Mouse (Mus musculus) midbrain, embryonic 10.5 days (tissue): Measurements from ENCODE around the gene Arhgap9. TPM values are rescaled to one million over a fixed set of nuclear protein-coding genes. Genes with fewer than 3 reads are reported as not detected.
A peak's percentile ranks its signal among the peaks of the same experiment; 100 is the strongest.
"Not testable (repeated sequence)": the region's sequence is repeated elsewhere in the genome, so short reads cannot be mapped to it uniquely, and the experiment has no call there.

ENCODE experiments used
- DNase-seq: peaks from one replicate; pipeline ENCODE4 v3.0.0-alpha.2; 2017; ENCODE audit warnings: low spot score
- H3K27ac ChIP-seq: fragments of 300-500 bp; sonication (generic); replicated peaks from 2 replicates; pipeline ENCODE4 v1.5.1; 2016; ENCODE audit warnings: mild to moderate bottlenecking
- H3K27me3 ChIP-seq: fragments of 300-500 bp; sonication (generic); 2 replicates; pipeline ENCODE4 v1.6.1; 2016; ENCODE audit warnings: low read depth, mild to moderate bottlenecking; ENCODE audit not compliant: poor library complexity, severe bottlenecking
- H3K36me3 ChIP-seq: fragments of 300-500 bp; sonication (generic); 2 replicates; pipeline ENCODE4 v1.6.1; 2016; ENCODE audit warnings: mild to moderate bottlenecking, moderate library complexity
- H3K4me1 ChIP-seq: fragments of 300-500 bp; sonication (generic); 2 replicates; pipeline ENCODE4 v1.6.1; 2016
- H3K4me3 ChIP-seq: fragments of 300-500 bp; sonication (generic); 2 replicates; pipeline ENCODE4 v1.5.1; 2016; ENCODE audit warnings: mild to moderate bottlenecking, moderate library complexity
- H3K9me3 ChIP-seq: fragments of 300-500 bp; sonication (generic); replicated peaks from 2 replicates; pipeline ENCODE4 v1.6.1; 2016; ENCODE audit warnings: mild to moderate bottlenecking
- WGBS: fragments of 180-500 bp; shearing (Covaris S2); methylation state at CpG from one replicate; pipeline ENCODE4 v1.1.7; 2016; 5-methylcytosine and 5-hydroxymethylcytosine counted together
- polyA plus RNA-seq: library from polyadenylated mRNA; unstranded; fragments of >200 nt; fragmentation: Nextera tagmentation; extraction: Ambion mirVana; gene quantifications from 2 replicates; pipeline ENCODE4 v1.2.1, GENCODE M21; 2016

The Arhgap9 gene
- polyA plus RNA-seq, 1 experiment from 2014 or later = 1.3 TPM

DNA sequence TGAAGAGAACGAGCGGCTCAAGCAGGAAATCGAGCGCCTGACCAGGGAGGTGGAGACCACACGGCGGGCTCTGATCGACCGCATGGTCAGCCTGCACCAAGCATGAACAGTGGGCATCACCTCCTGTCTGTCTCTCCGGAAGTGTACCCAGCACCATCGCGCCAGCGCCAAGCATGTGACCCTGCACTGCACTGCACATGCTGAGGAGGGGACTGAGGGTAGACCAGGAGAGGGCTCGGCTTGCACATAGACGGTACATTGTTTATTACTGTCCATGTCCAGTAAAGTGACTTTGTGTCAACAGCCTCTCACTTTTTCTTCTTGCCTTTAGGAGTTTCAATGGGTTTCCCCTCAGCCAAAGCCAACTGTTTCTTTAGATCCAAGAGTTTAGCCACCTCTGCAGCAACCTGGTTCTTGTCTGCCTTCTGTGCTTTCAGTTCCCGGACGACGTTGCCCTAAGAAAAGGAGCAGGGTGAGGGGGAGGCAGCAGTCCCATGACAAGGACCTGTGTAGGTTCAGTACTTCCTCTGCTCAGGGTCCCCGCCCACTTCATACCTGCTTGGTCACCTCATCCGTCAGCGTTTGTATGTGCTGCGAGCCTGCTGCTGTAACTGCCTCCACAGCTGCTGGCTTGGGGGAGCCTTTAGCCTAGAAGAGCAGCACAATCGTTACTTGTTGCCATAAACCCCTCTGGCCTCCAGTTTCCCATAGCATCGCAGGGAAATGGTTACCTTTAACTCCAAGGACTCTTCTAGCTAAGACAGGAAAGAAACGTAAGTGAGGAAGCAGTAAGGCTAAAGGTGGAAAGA, 25.6 kb upstream of the Arhgap9 start:
- Histone ChIP-seq H3K36me3 (peaks cover 85% of the 10 kb centered on the region), H3K4me3 (no peak overlapping the region), H3K27ac (no peak overlapping the region), H3K27me3 (no peaks in the 10 kb centered on the region), H3K4me1 (peaks cover 21% of the 10 kb centered on the region), H3K9me3 (no peaks in the 10 kb centered on the region)
- DNase-seq = no peak
- 94% methylated on average over 24 of the region's 24 CpGs for WGBS

DNA sequence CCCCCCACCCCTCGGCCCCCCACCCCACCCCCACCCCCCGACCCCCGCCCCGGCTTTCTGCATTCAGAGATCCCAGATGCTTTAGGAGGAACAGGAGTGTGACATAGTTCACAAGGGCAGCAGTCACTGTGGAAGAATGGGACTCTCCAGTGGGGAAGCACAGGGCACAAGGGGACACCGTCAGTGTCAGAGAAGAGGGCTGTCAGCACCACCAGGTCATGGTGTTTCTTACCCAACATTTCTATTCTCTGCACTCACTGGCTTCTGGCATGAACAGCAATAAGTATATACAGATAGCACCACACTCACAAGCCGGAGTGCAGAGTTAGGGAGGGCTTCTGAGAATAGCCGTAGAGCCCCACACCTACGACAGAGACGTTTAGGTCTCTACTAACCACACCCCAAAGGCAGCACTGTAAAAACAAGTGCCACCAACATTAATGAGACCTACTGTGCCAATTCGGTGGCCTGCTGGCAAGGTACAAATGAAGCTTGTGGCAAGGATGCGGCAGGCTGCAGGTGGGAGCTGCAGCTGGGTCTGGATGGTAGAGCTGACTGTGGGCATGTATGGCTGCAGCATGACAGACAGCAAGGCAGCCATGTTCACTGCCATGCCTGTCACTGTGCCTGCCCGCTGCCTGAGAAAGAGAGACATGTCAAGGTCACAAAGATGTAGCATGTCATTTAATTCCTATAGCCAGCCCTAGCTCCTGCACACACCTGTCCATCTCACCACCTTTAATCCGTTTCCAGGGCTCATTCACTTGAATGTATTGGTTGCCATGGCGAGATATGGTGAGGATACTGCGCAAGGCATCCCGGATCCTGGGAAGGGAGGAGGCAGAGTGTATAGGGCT, 24.5 kb upstream of the Arhgap9 start:
- no peaks in the 10 kb centered on the region for H3K27me3 ChIP-seq
- no peak overlapping the region for H3K4me3 ChIP-seq
- 92% methylated on average over 16 of the region's 16 CpGs for WGBS
- no peaks in the 10 kb centered on the region for H3K9me3 ChIP-seq
- no peak for DNase-seq
- peaks cover 96% of the 10 kb centered on the region for H3K36me3 ChIP-seq
- peaks cover 10% of the 10 kb centered on the region for H3K4me1 ChIP-seq
- H3K27ac ChIP-seq = no peak overlapping the region

DNA sequence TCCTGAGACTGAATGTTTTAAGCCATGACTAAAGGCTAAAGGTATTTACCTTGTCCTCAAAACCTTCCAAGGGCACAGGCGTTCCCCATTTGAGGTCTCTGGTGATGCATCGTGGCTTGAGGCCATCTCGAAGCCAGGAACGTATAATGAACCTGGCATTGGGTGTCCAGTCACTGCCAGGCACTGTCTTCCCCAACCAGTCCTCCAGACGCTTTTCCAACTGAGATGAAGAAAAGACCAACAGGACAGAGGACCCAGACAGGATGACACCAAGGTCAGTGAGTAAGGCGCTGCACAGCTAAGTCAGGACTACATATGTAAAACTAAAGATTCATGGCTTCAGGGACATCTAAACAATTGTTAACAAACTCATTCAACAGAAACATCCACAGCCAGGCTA, 21.4 kb upstream of the Arhgap9 start:
- WGBS = 94% methylated on average over 6 of the region's 6 CpGs
- no peaks in the 10 kb centered on the region for H3K27me3 ChIP-seq
- no peak for DNase-seq
- no peaks in the 10 kb centered on the region for H3K9me3 ChIP-seq
- H3K4me1 ChIP-seq = no peaks in the 10 kb centered on the region
- peaks cover 100% of the 10 kb centered on the region for H3K36me3 ChIP-seq
- no peak overlapping the region for H3K27ac ChIP-seq
- no peak overlapping the region for H3K4me3 ChIP-seq

DNA sequence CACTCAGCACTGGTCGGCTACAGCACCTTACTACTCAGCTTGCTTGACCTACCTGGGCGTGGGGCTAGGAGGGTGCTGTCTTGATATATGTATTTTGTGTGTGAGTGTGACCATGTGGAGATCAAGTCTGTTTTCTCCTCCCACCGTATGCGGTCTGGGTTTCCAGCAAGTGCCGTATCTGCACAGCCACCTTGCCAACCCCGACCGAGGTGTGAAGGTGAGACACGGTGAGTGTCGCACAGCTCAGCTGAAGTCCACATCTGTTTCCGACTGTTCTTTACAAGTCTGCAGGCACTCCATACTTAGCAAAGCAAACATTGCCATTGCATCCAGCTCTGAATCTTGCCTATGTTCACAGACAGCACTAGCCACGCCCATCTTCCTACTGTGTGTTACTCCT, 18.6 kb upstream of the Arhgap9 start:
- 95% methylated on average over 11 of the region's 11 CpGs for WGBS
- DNase-seq = no peak
- Histone ChIP-seq H3K4me3 (no peak overlapping the region), H3K4me1 (no peaks in the 10 kb centered on the region), H3K27me3 (no peaks in the 10 kb centered on the region), H3K27ac (no peak overlapping the region), H3K9me3 (no peaks in the 10 kb centered on the region), H3K36me3 (peaks cover 100% of the 10 kb centered on the region)

DNA sequence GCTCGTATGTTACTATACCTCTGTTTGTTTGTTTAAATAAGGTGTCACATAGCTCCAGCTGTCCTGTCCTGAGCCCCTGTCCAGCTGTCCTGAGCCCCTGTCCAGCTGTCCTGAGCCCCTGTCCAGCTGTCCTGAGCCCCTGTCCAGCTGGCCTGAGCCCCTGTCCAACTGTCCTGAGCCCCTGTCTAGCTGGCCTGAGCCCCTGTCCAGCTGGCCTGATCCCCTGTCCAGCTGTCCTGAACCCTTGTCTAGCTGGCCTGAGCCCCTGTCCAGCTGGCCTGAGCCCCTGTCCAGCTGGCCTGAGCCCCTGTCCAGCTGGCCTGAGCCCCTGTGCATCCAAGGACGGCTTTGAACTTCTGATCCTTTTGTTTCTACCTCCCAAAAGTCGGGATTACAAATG, 12.6 kb upstream of the Arhgap9 start:
- peaks cover 17% of the 10 kb centered on the region for H3K4me1 ChIP-seq
- not testable (repeated sequence) for H3K27ac ChIP-seq, H3K4me3 ChIP-seq, H3K9me3 ChIP-seq, H3K27me3 ChIP-seq, DNase-seq
- WGBS = 86% methylated on average over 3 of the region's 3 CpGs
- H3K36me3 ChIP-seq = peaks cover 59% of the 10 kb centered on the region

DNA sequence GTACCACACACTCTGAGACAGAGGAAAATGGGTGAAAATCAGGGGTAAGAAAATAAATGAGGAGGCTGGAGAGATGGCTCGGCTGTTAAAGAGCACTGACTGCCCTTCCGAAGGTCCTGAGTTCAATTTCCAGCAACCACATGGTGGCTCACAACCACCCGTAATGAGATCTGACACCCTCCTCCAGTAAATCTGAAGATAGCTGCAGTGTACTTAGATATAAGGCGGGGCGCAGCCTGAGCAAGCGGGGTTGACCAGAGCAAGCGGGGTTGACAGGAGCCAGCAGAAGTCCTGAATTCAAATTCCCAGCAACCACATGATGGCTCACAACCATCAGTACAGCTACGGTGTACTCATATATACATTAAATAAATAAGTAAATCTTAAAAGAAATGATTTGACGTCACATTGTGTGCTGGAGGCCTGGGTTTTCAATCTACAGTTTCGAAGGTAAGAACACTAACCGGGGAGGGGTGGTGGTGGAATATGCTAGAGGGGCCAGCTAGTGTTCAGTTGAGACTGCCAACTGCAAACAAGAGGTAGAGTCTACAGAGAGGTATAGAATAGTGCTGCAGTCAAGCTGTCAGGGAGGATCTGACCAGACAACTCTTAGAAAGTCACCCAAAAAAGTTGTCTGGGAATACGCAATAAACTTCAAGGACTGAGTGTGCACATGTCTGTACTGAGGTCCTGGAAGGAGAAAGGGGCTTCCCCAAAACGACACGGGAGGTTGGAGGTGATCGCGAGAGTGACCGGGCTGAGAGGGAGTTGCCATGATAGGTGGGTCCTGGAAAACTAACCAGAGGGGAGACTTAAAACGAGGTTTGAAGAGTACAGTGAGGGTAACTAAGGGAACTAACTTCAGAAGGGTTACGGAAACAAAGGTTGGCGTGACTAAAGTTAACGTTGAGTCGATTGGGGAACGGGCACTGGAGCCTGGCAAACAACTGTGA, 11.0 kb upstream of the Arhgap9 start:
- Histone ChIP-seq H3K27me3 (no peaks in the 10 kb centered on the region), H3K4me1 (peaks cover 17% of the 10 kb centered on the region), H3K9me3 (no peaks in the 10 kb centered on the region), H3K27ac (peak overlapping the region; percentile 94), H3K4me3 (peak overlapping the region; percentile 91), H3K36me3 (peaks cover 42% of the 10 kb centered on the region)
- 39% methylated on average over 23 of the region's 23 CpGs for WGBS
- DNase-seq = no peak

DNA sequence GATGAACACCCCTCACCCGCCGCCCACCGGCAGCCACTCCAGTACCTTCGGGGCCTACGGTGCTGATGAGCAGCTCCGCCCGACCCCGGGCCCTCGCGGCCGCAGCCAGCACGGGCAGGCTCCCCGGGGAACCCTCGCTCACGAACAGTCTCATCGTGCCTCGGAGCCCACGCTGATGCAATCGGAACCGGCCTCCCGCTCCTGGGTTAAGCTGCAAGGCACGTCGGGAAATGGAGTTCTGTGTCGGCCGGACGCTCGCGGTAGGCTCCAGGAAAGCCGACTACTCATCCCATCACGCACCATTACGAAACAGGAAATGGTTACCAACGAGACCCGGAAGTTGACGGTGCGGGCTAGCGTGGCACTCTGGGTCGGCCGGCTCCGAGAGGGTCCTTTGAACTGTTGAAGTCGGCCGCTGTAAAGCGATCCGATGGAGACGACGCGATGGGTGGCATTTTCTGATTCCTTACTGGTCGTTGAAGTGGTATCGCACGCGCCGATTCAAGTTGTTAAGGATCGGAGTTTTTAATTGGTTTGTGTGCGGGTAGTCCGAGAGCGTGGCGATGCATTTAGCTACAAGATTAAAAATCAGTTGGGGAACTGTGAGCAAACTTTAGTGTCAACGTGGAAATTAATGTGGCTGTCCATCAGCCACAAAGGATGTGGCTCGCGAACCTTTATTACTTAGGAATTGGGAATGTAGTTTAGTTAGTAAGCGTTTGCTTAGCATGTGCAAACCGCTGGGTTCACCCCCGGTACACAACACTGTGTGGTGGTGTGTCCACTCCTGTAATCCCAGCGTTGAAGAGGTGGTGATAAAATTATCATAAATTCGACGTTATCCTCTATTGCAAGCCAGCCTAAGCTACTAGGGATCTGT, 10.0 kb upstream of the Arhgap9 start, which contains the start of gene Mars:
Gene Mars (minus strand): TSS at position 311 of the 880 bp plus-strand sequence.
- under 1% methylated on average over 65 of the region's 65 CpGs for WGBS
- peaks cover 17% of the 10 kb centered on the region for H3K4me1 ChIP-seq

DNA sequence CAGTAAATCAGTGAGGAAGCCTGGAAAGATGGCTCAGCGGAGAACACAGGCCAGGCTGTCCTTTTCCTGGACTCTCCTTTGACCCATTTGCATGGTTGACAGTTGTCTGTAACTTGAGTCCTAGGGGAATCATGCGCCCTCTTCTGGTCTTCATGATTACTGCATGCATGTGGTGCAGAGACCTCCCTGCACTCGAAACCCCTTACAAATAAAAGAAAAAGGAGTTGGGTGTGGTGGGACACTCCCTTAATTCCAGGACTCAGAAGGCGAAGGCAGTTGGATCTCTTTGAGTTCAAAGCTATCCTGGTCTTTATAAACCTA, 9.4 kb upstream of the Arhgap9 start:
- H3K9me3 ChIP-seq = no peaks in the 10 kb centered on the region
- H3K36me3 ChIP-seq = peaks cover 27% of the 10 kb centered on the region
- WGBS = 2% methylated on average over 4 of the region's 4 CpGs
- peak overlapping the region; percentile 94 for H3K27ac ChIP-seq
- H3K27me3 ChIP-seq = no peaks in the 10 kb centered on the region
- peak; percentile 89 for DNase-seq
- peaks cover 17% of the 10 kb centered on the region for H3K4me1 ChIP-seq
- peak overlapping the region; percentile 91 for H3K4me3 ChIP-seq

More for the DNA sequence above, 10.0 kb upstream of the Arhgap9 start, which contains the start of gene Mars:
- peak within 1 kb of the TSS; percentile 94 for H3K27ac ChIP-seq
- H3K27me3 ChIP-seq = no peaks in the 10 kb centered on the region
- H3K9me3 ChIP-seq = no peaks in the 10 kb centered on the region
- peaks cover 33% of the 10 kb centered on the region for H3K36me3 ChIP-seq
- H3K4me3 ChIP-seq = peak within 1 kb of the TSS; percentile 91
- DNase-seq = peak; percentile 95

DNA sequence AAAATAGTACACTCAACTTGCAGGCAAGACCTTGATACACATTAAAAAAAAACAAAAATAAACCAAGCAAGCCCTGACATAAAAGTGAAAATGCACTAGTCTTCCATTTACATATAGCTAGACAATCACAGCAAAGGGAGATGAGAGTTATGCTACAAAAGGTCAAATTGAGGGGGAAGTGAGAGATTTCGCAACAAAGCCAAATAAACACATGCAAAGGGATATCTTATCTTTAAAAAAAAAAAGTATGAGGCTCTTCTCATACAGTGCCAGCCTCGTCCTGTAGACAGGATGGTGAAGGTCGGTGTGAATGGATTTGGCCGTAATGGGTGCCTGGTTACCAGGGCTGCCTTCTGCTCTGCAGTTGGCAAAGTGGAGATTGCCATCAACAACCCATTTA, 8.9 kb upstream of the Arhgap9 start:
- 79% methylated on average over 4 of the region's 4 CpGs for WGBS

DNA sequence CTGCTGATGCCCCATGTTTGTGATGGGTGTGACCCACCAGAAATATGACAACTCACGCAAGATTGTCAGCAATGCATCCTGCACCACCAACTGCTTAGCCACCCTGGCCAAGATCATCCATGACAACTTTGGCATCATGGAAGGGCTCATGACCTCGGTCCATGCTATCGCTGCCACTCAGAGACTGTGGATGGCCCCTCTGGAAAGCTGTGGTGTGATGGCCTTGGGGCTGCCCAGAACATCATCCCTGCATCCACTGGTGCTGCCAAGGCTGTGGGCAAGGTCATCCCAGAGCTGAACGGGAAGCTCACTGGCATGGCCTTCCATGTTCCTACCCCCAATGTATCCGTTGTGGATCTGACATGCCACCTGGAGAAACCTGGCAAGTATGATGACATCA, 8.2 kb upstream of the Arhgap9 start:
- 86% methylated on average over 5 of the region's 5 CpGs for WGBS
- not testable (repeated sequence) for DNase-seq, H3K27me3 ChIP-seq, H3K4me3 ChIP-seq, H3K9me3 ChIP-seq, H3K27ac ChIP-seq
- Histone ChIP-seq H3K4me1 (peaks cover 17% of the 10 kb centered on the region), H3K36me3 (peaks cover 15% of the 10 kb centered on the region)

More for the DNA sequence above, 8.9 kb upstream of the Arhgap9 start:
- H3K27ac ChIP-seq = no peak overlapping the region
- H3K27me3 ChIP-seq = no peaks in the 10 kb centered on the region
- H3K9me3 ChIP-seq = no peaks in the 10 kb centered on the region
- H3K36me3 ChIP-seq = peaks cover 22% of the 10 kb centered on the region
- H3K4me3 ChIP-seq = no peak overlapping the region
- H3K4me1 ChIP-seq = peaks cover 17% of the 10 kb centered on the region
- no peak for DNase-seq

DNA sequence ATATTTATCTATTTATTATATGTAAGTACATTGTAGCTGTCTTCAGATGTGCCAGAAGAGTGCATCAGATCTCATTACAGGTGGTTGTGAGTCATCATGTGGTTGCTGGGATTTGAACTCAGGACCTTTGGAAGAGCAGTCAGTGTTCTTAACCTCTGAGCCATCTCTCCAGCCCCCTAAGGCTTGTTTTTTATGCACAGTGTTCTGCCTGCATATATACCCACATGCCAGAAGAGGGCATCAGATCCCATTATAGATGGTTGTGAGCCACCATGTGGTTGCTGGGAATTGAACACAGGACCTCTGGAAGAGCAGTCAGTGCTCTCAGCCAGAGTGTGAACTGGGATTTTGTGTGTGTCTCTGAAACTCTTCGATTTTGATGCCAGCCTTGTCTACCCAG, 6.8 kb upstream of the Arhgap9 start:
- H3K4me3 ChIP-seq, H3K27ac ChIP-seq, H3K36me3 ChIP-seq, H3K9me3 ChIP-seq, H3K27me3 ChIP-seq, DNase-seq: not testable (repeated sequence)
- 82% methylated on average over 1 of the region's 1 CpGs for WGBS
- H3K4me1 ChIP-seq = peaks cover 16% of the 10 kb centered on the region
